In genomic region chr15:100613584-100613983, GRCm38 (mm10) we compare ENCODE assay signal across 9 mouse cellular contexts. TPM values are rescaled to one million over a fixed set of nuclear protein-coding genes. Genes with fewer than 3 reads are reported as not detected.
A peak's percentile ranks its signal among the peaks of the same experiment; 100 is the strongest.
DNase-seq lines count a peak whose midpoint lies in the region; ATAC-seq lines count a peak whose summit lies in the region.
"Had no signal": no experiment of that assay in that cellular context is flagged by ENCODE, and none has a peak within 500 bp of the region (broad histone marks: within the 10 kb centered on the region; RNA-seq: fewer than 3 reads in every experiment).

No protein-coding gene starts in this region.

- peak overlapping the region; percentile 24; the same call in 1 of the 2 replicates for H3K4me3 ChIP-seq in intestine, embryonic 16.5 days (ENCODE audit: low read length)
- peak overlapping the region; percentile 9; the same call in 1 of the 2 replicates for H3K4me3 ChIP-seq in limb, embryonic 12.5 days (replicated peaks)
- 0 out of 2 replicates have a peak overlapping the region, but pooled peaks have one; percentile 11 for H3K4me3 ChIP-seq in midbrain, embryonic 14.5 days (replicated peaks; ENCODE audit: low read depth, low read length)

- peaks cover 8% of the 10 kb centered on the region for H3K36me3 ChIP-seq in intestine, embryonic 16.5 days (ENCODE audit: control insufficient read depth, insufficient read depth, low read length)
- H3K36me3 ChIP-seq in limb, embryonic 12.5 days: peaks cover 12% of the 10 kb centered on the region
- peaks cover 9% of the 10 kb centered on the region for H3K36me3 ChIP-seq in midbrain, embryonic 14.5 days (ENCODE audit: control insufficient read depth, insufficient read depth, low read length)

- peak overlapping the region; percentile 56 for H3K4me2 ChIP-seq in intestine, embryonic 16.5 days (ENCODE audit: low read depth, low read length)
- H3K4me2 ChIP-seq in limb, embryonic 12.5 days: peak overlapping the region; percentile 48
- peak overlapping the region; percentile 27; the same call in 1 of the 2 replicates for H3K4me2 ChIP-seq in midbrain, embryonic 14.5 days (ENCODE audit: low read length)

- H3K9me3 ChIP-seq in intestine, embryonic 16.5 days (ENCODE audit: control insufficient read depth, low read length): no peaks in the 10 kb centered on the region
- H3K9me3 ChIP-seq in limb, embryonic 12.5 days: no peaks in the 10 kb centered on the region
- H3K9me3 ChIP-seq in midbrain, embryonic 14.5 days (ENCODE audit: control insufficient read depth, low read length): no peaks in the 10 kb centered on the region

- ATAC-seq in intestine, embryonic 16.5 days: no peak
- ATAC-seq in limb, embryonic 12.5 days (ENCODE audit: insufficient number of reproducible peaks, insufficient read depth, low FRiP score, low TSS enrichment, low read depth): no peak
- ATAC-seq in midbrain, embryonic 14.5 days (ENCODE audit: low FRiP score, low TSS enrichment): no peak
- ATAC-seq: Patski had no signal

- peak overlapping the region; percentile 52 for H3K9ac ChIP-seq in intestine, embryonic 16.5 days (ENCODE audit: low read depth, low read length)
- H3K9ac ChIP-seq in limb, embryonic 12.5 days (replicated peaks): no peak overlapping the region
- H3K9ac ChIP-seq in midbrain, embryonic 14.5 days (replicated peaks; ENCODE audit: low read length): no peak overlapping the region; the same call in 1 of the 2 replicates

- WGBS in intestine, embryonic 16.5 days: 8% methylated on average over 16 of the region's 16 CpGs
- WGBS in limb, embryonic 12.5 days: 10% methylated on average over 16 of the region's 16 CpGs
- WGBS in midbrain, embryonic 14.5 days: 10% methylated on average over 16 of the region's 16 CpGs

- peaks cover 19% of the 10 kb centered on the region for H3K4me1 ChIP-seq in intestine, embryonic 16.5 days (ENCODE audit: control insufficient read depth, insufficient read depth, low read length)
- peaks cover 17% of the 10 kb centered on the region for H3K4me1 ChIP-seq in limb, embryonic 12.5 days (replicated peaks)
- peaks cover 18% of the 10 kb centered on the region for H3K4me1 ChIP-seq in midbrain, embryonic 14.5 days (ENCODE audit: control insufficient read depth, insufficient read depth, low read length)

- H3K27me3 ChIP-seq in intestine, embryonic 16.5 days (replicated peaks; ENCODE audit: control insufficient read depth, insufficient read depth, low read length): no peaks in the 10 kb centered on the region
- 0 out of 2 replicates have a peak, but pooled peaks cover 8% of the 10 kb centered on the region for H3K27me3 ChIP-seq in limb, embryonic 12.5 days
- H3K27me3 ChIP-seq in midbrain, embryonic 14.5 days (ENCODE audit: control insufficient read depth, insufficient read depth, low read length): no peaks in the 10 kb centered on the region
- H3K27me3 ChIP-seq: Patski had no signal

- DNase-seq in adrenal gland, adult (ENCODE audit: inconsistent age in 2 of 2, low spot score in 1 of 2): peak; percentile 80 to 93
- DNase-seq in adrenal gland, adult 8-10 months: no peak
- DNase-seq in embryo, embryonic 11 days: peak; percentile 86
- DNase-seq in gastrocnemius, postnatal 4 days (ENCODE audit: low spot score in 2 of 2): peak; percentile 68 to 79
- peak; percentile 90 for DNase-seq in midbrain, embryonic 14.5 days
- DNase-seq in spleen, adult 12 weeks (ENCODE audit: low spot score): peak; percentile 73

- no peak overlapping the region for H3K27ac ChIP-seq in intestine, embryonic 16.5 days (ENCODE audit: low read length)
- H3K27ac ChIP-seq in limb, embryonic 12.5 days: no peak overlapping the region
- H3K27ac ChIP-seq in midbrain, embryonic 14.5 days (replicated peaks; ENCODE audit: low read depth, low read length): no peak overlapping the region

RNA-seq across cellular contexts. Expression of gene Dazap2, which starts 1.6 kb away (rescaled TPM):
- 100 to 1,000 TPM; 235 to 259 (median 252) TPM for total RNA-seq in adrenal gland, adult 8-10 months (2022)
- total RNA-seq in gastrocnemius, postnatal 4 days (2021): 10 to 100 TPM; 69.7 to 83.6 TPM
- 301 and 320 TPM in 2 replicates for polyA plus RNA-seq in intestine, embryonic 16.5 days (2015; fragmentation: Nextera tagmentation; extraction: Ambion mirVana)
- polyA plus RNA-seq in limb, embryonic 12.5 days (2016; fragmentation: Nextera tagmentation; extraction: Ambion mirVana): 124 and 140 TPM in 2 replicates
- 139 and 171 TPM in 2 replicates for polyA plus RNA-seq in midbrain, embryonic 14.5 days (2014; fragmentation: Nextera tagmentation; extraction: Ambion mirVana)

RNA-seq across cellular contexts. Expression of gene Pou6f1, which starts 13.8 kb away (rescaled TPM):
- total RNA-seq in adrenal gland, adult 8-10 months (2022): 10 to 100 TPM; 17.1 to 33.5 (median 23.8) TPM
- total RNA-seq in gastrocnemius, postnatal 4 days (2021): 10 to 100 TPM; 15.2 TPM
- 3.1 and 3.2 TPM in 2 replicates for polyA plus RNA-seq in intestine, embryonic 16.5 days (2015; fragmentation: Nextera tagmentation; extraction: Ambion mirVana)
- 6.6 and 8.9 TPM in 2 replicates for polyA plus RNA-seq in limb, embryonic 12.5 days (2016; fragmentation: Nextera tagmentation; extraction: Ambion mirVana)
- 45.6 and 47.3 TPM in 2 replicates for polyA plus RNA-seq in midbrain, embryonic 14.5 days (2014; fragmentation: Nextera tagmentation; extraction: Ambion mirVana)

RNA-seq across cellular contexts. Expression of gene Smagp, which starts 23.2 kb away (rescaled TPM):
- 10 to 100 TPM; 42.7 to 64.0 (median 55.6) TPM for total RNA-seq in adrenal gland, adult 8-10 months (2022)
- 10 to 100 TPM in 1 of 2 experiments, 1 to 10 TPM in 1; 9.1 to 12.3 TPM for total RNA-seq in gastrocnemius, postnatal 4 days (2021)
- polyA plus RNA-seq in intestine, embryonic 16.5 days (2015; fragmentation: Nextera tagmentation; extraction: Ambion mirVana): 47.9 and 51.3 TPM in 2 replicates
- 4.4 and 6.3 TPM in 2 replicates for polyA plus RNA-seq in limb, embryonic 12.5 days (2016; fragmentation: Nextera tagmentation; extraction: Ambion mirVana)
- 0.78 and 3.6 TPM in 2 replicates for polyA plus RNA-seq in midbrain, embryonic 14.5 days (2014; fragmentation: Nextera tagmentation; extraction: Ambion mirVana)

RNA-seq across cellular contexts. Expression of gene Bin2, which starts 55.8 kb away (rescaled TPM):
- total RNA-seq in adrenal gland, adult 8-10 months (2022): 1 to 10 TPM; 2.5 to 7.0 (median 3.8) TPM
- 1 to 10 TPM; 1.6 to 2.3 TPM for total RNA-seq in gastrocnemius, postnatal 4 days (2021)
- 8.0 and 9.2 TPM in 2 replicates for polyA plus RNA-seq in intestine, embryonic 16.5 days (2015; fragmentation: Nextera tagmentation; extraction: Ambion mirVana)
- polyA plus RNA-seq in limb, embryonic 12.5 days (2016; fragmentation: Nextera tagmentation; extraction: Ambion mirVana): 2.6 and 2.8 TPM in 2 replicates
- polyA plus RNA-seq in midbrain, embryonic 14.5 days (2014; fragmentation: Nextera tagmentation; extraction: Ambion mirVana): 0.61 and 1.8 TPM in 2 replicates
- polyA plus RNA-seq: Patski had no signal
